Comparison of ENCODE assay signal across 29 mouse cellular contexts in genomic region chr2:178911646-178912045, GRCm38 (mm10).
DNase-seq lines count a peak whose midpoint lies in the region; ATAC-seq lines count a peak whose summit lies in the region.
"Had no signal": no experiment of that assay in that cellular context is flagged by ENCODE, and none has a peak within 500 bp of the region (broad histone marks: within the 10 kb centered on the region; RNA-seq: fewer than 3 reads in every experiment).

No protein-coding gene starts in this region.

- no peak for DNase-seq in kidney, postnatal 10 days
- peak; percentile 29 for DNase-seq in limb, embryonic 11.5 days (ENCODE audit: low spot score)
- DNase-seq in mesoderm, embryonic 11.5 days (ENCODE audit: low read depth, low spot score) = peak; percentile 4
- no peak for DNase-seq in adrenal gland, postnatal 10 days
- no peak for DNase-seq in hindbrain, embryonic 14.5 days (ENCODE audit: low spot score)
- DNase-seq: adrenal gland, postnatal 36 days; cerebellum, adult 18-20 months; cerebellum, postnatal 10 days; gastrocnemius, adult 2 months; gastrocnemius, postnatal 36 days; heart, adult 18-20 months; heart, postnatal 10 days; kidney, adult 11 months; kidney, postnatal 36 days; layer of hippocampus, adult 9-11 months; liver; lung, adult 2 months; lung, postnatal 10 days; midbrain, embryonic 14.5 days had no signal

- H3K4me3 ChIP-seq in kidney, embryonic 15.5 days (replicated peaks) = no peak overlapping the region
- H3K4me3 ChIP-seq in embryonic facial prominence, embryonic 12.5 days = no peak overlapping the region
- H3K4me3 ChIP-seq in limb, embryonic 11.5 days (ENCODE audit: low read depth, low read length) = no peak overlapping the region
- H3K4me3 ChIP-seq in hindbrain, embryonic 14.5 days (replicated peaks; ENCODE audit: low read length) = no peak overlapping the region
- H3K4me3 ChIP-seq: forebrain, embryonic 15.5 days; gastrocnemius, adult 2 months; heart, embryonic 13.5 days; hindbrain, embryonic 15.5 days; stomach, embryonic 15.5 days had no signal

- H3K9me3 ChIP-seq in kidney, embryonic 15.5 days (replicated peaks) = no peaks in the 10 kb centered on the region
- H3K9me3 ChIP-seq in embryonic facial prominence, embryonic 12.5 days = no peaks in the 10 kb centered on the region
- no peaks in the 10 kb centered on the region for H3K9me3 ChIP-seq in limb, embryonic 11.5 days (ENCODE audit: control insufficient read depth, low read length)
- no peaks in the 10 kb centered on the region for H3K9me3 ChIP-seq in hindbrain, embryonic 14.5 days (ENCODE audit: control insufficient read depth, low read length)
- H3K9me3 ChIP-seq: forebrain, embryonic 15.5 days; heart, embryonic 13.5 days; hindbrain, embryonic 15.5 days; stomach, embryonic 15.5 days had no signal

- no peaks in the 10 kb centered on the region for H3K27me3 ChIP-seq in kidney, embryonic 15.5 days
- no peaks in the 10 kb centered on the region for H3K27me3 ChIP-seq in embryonic facial prominence, embryonic 12.5 days
- no peaks in the 10 kb centered on the region for H3K27me3 ChIP-seq in limb, embryonic 11.5 days (ENCODE audit: control insufficient read depth, insufficient read depth, low read length)
- H3K27me3 ChIP-seq in hindbrain, embryonic 14.5 days (ENCODE audit: control insufficient read depth, insufficient read depth, low read length) = no peaks in the 10 kb centered on the region
- H3K27me3 ChIP-seq: forebrain, embryonic 15.5 days; heart, embryonic 13.5 days; hindbrain, embryonic 15.5 days; stomach, embryonic 15.5 days had no signal

- H3K36me3 ChIP-seq in kidney, embryonic 15.5 days = no peaks in the 10 kb centered on the region
- no peaks in the 10 kb centered on the region for H3K36me3 ChIP-seq in embryonic facial prominence, embryonic 12.5 days
- no peaks in the 10 kb centered on the region for H3K36me3 ChIP-seq in limb, embryonic 11.5 days (ENCODE audit: control insufficient read depth, insufficient read depth, low read length)
- no peaks in the 10 kb centered on the region for H3K36me3 ChIP-seq in hindbrain, embryonic 14.5 days (replicated peaks; ENCODE audit: control insufficient read depth, insufficient read depth)
- H3K36me3 ChIP-seq: forebrain, embryonic 15.5 days; heart, embryonic 13.5 days; hindbrain, embryonic 15.5 days; stomach, embryonic 15.5 days had no signal

- no peak overlapping the region for H3K4me2 ChIP-seq in kidney, embryonic 15.5 days
- no peak overlapping the region for H3K4me2 ChIP-seq in embryonic facial prominence, embryonic 12.5 days (replicated peaks)
- no peak overlapping the region for H3K4me2 ChIP-seq in limb, embryonic 11.5 days (ENCODE audit: low read depth, severe bottlenecking)
- H3K4me2 ChIP-seq in hindbrain, embryonic 14.5 days (replicated peaks) = no peak overlapping the region
- H3K4me2 ChIP-seq: forebrain, embryonic 15.5 days; heart, embryonic 13.5 days; hindbrain, embryonic 15.5 days; stomach, embryonic 15.5 days had no signal

- ATAC-seq in kidney, embryonic 15.5 days (replicated peaks; ENCODE audit: low FRiP score) = peak; percentile 92
- peak; percentile 69; the same call in 1 of the 2 replicates for ATAC-seq in embryonic facial prominence, embryonic 12.5 days (ENCODE audit: insufficient number of reproducible peaks, insufficient read depth, low FRiP score, low TSS enrichment)
- ATAC-seq in limb, embryonic 11.5 days (ENCODE audit: insufficient number of reproducible peaks, low FRiP score, low TSS enrichment, low read depth) = peak; percentile 73; the same call in 1 of the 2 replicates
- ATAC-seq in hindbrain, embryonic 14.5 days (ENCODE audit: low FRiP score) = no peak
- ATAC-seq: CD4-positive, CD25-positive, alpha-beta regulatory T cell, adult 4 months; forebrain, embryonic 15.5 days; inflammation-experienced regulatory T-cells, adult 6 months had no signal

- H3K9ac ChIP-seq in kidney, embryonic 15.5 days = no peak overlapping the region
- H3K9ac ChIP-seq in embryonic facial prominence, embryonic 12.5 days = no peak overlapping the region
- no peak overlapping the region for H3K9ac ChIP-seq in limb, embryonic 11.5 days (ENCODE audit: low read length)
- H3K9ac ChIP-seq in hindbrain, embryonic 14.5 days = no peak overlapping the region
- H3K9ac ChIP-seq: forebrain, embryonic 15.5 days; heart, embryonic 13.5 days; hindbrain, embryonic 15.5 days; liver, embryonic 14.5 days; stomach, embryonic 15.5 days had no signal

- 34% methylated on average over 3 of the region's 3 CpGs for WGBS in kidney, embryonic 15.5 days
- WGBS in embryonic facial prominence, embryonic 12.5 days = 54% methylated on average over 3 of the region's 3 CpGs
- WGBS in limb, embryonic 11.5 days = 46% methylated on average over 3 of the region's 3 CpGs
- 79% methylated on average over 3 of the region's 3 CpGs for WGBS in hindbrain, embryonic 14.5 days

- peak overlapping the region; percentile 64 for H3K27ac ChIP-seq in kidney, embryonic 15.5 days
- 0 out of 2 replicates have a peak overlapping the region, but pooled peaks have one; percentile 23 for H3K27ac ChIP-seq in embryonic facial prominence, embryonic 12.5 days
- H3K27ac ChIP-seq in limb, embryonic 11.5 days (replicated peaks; ENCODE audit: low read depth, low read length) = no peak overlapping the region
- no peak overlapping the region for H3K27ac ChIP-seq in hindbrain, embryonic 14.5 days
- H3K27ac ChIP-seq: forebrain, embryonic 15.5 days; gastrocnemius, adult 2 months; heart, embryonic 13.5 days; hindbrain, embryonic 15.5 days; liver, embryonic 14.5 days; macrophage; stomach, embryonic 15.5 days had no signal

- H3K4me1 ChIP-seq in kidney, embryonic 15.5 days = no peaks in the 10 kb centered on the region
- H3K4me1 ChIP-seq in embryonic facial prominence, embryonic 12.5 days = 0 out of 2 replicates have a peak, but pooled peaks cover 9% of the 10 kb centered on the region
- peaks cover 4% of the 10 kb centered on the region for H3K4me1 ChIP-seq in limb, embryonic 11.5 days (ENCODE audit: control insufficient read depth, insufficient read depth, low read length)
- H3K4me1 ChIP-seq in hindbrain, embryonic 14.5 days (replicated peaks; ENCODE audit: control insufficient read depth, insufficient read depth, low read length) = 0 out of 2 replicates have a peak, but pooled peaks cover 5% of the 10 kb centered on the region
- H3K4me1 ChIP-seq: heart, embryonic 13.5 days; hindbrain, embryonic 15.5 days; stomach, embryonic 15.5 days had no signal

Comparison
In these comparisons a context has a peak if more than half of its experiments do, and no peak if none do; other contexts are left out.
1. H3K27ac ChIP-seq: peak in kidney, embryonic 15.5 days (single experiment) and embryonic facial prominence, embryonic 12.5 days (single experiment); none in limb, embryonic 11.5 days (single experiment) and hindbrain, embryonic 14.5 days (single experiment).
2. DNase-seq: peak in limb, embryonic 11.5 days (single experiment) and mesoderm, embryonic 11.5 days (single experiment); none in kidney, postnatal 10 days (single experiment), adrenal gland, postnatal 10 days (single experiment) and hindbrain, embryonic 14.5 days (single experiment).